Mouse (Mus musculus) adrenal gland, adult 18-20 months (tissue): ENCODE data around the gene Gadd45gip1. TPM values are rescaled to one million over a fixed set of nuclear protein-coding genes. Genes with fewer than 3 reads are reported as not detected.

Experiments used
- DNase-seq, 2 experiments: peaks; one replicate each; pipeline ENCODE4 v3.0.0; 2021 to 2022; ENCODE audit warnings: low spot score in 2 of 2
- microRNA-seq, 2 experiments: library from miRNA; unstranded; fragments of <30 nt; microRNA quantifications; one replicate each; pipeline ENCODE4 v1.2.0; 2021; ENCODE audit warnings: borderline number of aligned reads in 2 of 2
- total RNA-seq, 2 experiments: library from RNA; stranded (reverse); gene quantifications; 1 replicate in 1 of 2; 2 replicates in 1 of 2; pipeline ENCODE4 v1.2.3; 2021

The Gadd45gip1 gene
- total RNA-seq, 2 experiments from 2014 or later = 62.0 to 71.1 TPM

DNA sequence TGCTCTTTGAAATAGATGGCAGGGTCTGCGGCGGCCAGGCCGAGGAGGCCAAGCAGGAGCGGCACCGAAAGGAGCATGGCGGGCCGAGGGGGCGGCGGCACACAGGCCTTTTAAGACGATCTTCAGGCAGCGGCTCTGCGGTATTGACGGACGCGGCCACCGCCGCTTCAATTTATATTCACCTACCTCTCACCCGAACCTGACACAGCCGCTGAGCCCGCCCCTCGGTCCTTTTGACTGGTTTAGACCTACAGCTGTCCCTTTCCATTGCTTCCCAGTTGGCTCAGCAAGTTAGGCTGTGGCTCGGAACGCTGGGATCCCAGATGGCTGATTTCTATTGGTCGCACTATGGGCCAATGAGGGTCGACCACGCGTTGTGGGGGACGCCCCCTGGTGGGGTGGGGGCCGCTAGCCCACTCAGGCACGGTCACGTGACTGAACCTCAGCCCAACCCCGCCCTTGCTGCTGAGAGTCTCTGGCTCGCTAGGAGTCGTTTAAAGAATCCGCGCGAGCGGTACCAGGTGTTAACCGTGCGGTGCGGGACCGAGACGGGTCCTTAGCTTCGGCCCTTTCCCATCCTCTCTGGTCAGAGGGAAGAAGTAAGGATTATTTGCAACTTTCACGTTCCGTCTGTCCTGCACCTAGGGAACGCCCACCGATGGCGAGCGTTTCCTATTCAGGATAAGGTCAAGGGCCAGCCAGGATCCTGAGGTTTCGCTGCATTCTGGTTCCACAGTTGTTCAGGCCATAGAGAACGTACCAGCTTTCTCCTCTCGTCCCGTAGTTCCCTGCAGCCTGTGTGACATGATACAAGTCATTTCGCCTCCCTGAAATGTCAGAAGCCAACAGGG lies 15.6 kb downstream of the Gadd45gip1 start, which contains the start of gene Calr:
TSS of gene Calr (minus strand) at position 213 of the 851 bp plus-strand sequence.
- peak; percentile 96 to 98 for DNase-seq

DNA sequence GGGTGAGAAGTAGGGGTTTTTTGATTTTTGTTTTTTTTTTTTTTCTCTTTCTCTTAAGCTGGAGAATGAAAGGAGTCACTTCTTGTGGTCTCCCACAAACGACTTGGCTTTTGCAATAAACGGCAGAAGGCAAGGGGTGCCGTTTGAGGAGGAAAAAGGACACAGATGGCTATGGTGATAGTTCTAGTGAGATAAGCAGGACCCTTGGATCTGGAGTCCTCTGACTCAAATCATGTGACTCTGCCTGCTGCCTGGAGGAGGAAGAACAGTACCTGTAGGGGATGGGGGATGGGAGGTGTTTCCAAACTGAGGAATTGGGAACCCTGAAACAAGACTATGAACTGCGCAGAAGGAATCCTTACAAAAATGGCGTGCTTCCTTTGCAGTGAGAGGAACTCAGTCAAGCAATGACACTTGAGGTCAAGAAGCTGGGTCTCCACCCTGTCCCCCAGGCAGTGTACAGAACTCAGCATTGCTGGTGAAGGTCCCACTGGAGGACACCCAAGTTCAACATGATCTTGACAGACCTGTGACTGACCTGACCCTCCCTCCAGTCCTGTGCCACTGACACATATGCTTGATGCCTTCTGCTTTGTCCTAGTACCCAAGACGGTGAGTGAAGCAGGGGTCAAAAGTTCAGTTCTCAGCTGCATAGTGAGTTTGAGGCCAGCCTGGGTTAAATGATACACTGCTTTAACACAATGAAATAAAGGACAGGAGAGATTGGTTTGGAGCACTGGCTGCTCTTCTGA lies 16.5 kb downstream of the Gadd45gip1 start:
- no peak for DNase-seq

DNA sequence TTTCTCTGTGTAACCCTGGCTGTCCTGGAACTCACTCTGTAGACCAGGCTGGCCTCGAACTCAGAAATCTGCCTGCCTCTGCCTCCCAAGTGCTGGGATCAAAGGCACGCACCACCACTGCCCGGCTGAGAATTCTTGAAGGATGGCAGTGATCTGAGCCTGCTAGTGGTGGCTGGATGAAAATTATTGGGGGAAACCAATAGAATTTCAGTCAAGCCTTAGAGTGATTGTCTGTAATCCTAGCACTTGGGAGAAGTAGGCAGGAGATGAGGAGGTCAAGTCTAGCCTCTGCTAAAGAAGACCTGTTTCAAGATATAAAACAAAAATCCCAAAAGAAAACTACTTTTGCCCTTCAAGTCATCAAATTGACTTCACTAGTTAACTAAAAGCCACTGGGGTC lies 25.1 kb downstream of the Gadd45gip1 start:
- DNase-seq = no peak

DNA sequence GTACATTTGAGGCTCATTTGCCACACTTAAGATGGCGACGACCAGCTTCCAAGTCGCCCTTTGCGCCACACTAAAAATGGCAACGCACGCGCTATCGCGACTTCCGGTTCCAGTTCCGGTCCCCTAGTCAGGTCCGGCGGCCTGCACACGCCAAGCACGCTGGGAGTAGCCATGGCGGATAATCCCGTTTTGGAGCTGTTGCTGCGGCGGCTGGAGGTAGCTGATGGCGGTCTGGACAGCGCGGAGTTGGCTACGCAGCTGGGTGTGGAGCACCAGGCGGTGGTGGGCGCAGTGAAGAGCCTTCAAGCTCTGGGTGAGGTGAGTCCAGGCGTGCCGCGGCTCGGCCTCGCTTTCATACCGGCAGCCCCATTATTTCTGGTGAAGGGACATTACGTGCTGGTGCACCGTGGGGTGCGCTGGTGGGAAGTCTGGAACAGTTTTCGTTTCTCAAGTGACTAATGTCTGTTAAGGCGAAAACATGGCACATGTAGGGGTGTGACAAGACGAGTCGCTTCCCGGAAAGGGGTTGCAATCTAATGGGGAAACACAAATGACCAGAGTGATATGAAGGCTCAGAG lies 25.6 kb downstream of the Gadd45gip1 start, which contains the start of gene Farsa:
TSS of gene Farsa (plus strand) at position 126 of the 578 bp plus-strand sequence.
- DNase-seq = peak; percentile 87 to 92

DNA sequence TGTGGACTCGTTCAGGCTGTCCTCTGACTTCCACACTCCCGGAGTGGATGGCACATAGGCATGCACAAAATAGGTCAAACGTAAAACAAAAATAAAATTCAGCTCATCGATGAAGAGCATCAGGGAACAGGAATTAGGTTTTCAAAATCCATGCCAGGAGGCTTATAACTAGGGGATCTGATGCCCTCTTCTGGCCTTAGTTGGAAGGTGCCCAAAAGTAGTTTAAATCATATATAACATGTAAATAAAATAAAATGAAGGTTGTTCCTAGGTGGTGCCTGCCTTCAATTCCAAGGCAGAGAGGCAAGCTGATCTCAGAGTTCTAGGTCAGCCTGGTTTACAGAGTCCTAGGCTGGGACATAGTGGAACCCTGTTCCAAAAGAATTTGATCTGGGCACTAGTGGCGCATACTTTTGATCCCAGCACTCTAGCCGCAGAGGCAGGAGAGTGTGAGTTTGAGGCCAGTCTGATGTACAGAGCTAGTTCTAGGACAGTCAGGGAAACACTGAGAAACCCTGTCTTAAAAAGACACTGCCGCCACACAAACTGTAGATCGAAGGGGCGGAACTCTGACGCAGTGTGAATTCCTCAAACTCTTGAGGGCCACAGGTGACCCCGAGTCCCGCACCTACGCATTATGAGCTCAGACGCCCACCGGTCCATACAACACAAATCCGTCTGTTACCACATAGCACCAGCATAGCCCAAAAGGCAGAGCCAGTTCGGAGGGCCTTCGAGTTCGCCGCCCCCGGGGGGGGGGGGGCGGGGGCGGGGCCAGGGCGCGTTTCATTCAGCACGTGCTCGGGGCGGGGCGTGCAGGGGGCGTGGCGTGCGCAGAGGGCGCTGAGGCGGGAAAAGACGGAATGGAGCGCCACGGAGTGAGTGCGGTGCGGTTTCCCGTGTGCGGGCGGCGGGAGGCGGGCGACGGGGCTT lies 40.3 kb downstream of the Gadd45gip1 start, which contains the start of gene Syce2:
TSS of gene Syce2 (plus strand) at position 736 of the 933 bp plus-strand sequence.
- DNase-seq = peak; percentile 82 to 85

DNA sequence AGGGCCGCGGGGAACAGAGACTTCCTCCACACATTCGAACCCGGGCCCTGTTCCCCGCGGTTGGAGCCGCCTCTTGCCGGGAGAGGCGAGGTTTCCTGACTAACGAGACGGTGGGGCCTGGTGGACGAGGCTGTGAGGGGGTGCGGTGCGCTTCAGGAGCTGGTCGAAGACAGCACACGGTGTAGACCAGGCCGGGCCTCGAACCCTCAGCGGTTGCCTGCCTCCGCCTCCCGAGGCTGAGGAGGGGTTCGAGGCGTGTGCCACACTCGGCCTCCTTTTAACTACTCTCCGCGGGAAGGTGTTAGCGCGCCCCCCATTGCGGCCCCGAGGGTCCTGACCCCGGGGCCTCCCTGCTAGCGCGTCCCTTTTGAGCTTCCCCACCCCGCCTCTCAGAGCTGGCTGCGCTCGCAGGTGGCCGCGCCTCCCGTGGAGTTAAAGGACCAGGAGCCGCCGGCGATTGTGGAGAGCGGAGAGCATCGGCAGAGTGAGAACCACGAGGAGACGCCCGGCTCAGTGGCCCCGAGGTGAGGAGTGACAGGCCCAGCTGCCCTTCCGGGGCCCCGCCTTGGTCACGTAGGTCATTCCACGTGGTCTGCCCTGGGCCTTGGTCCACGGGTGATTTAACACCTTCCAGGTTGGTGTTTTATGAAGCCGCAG lies 41.1 kb downstream of the Gadd45gip1 start:
- DNase-seq = peak; percentile 22 to 42

DNA sequence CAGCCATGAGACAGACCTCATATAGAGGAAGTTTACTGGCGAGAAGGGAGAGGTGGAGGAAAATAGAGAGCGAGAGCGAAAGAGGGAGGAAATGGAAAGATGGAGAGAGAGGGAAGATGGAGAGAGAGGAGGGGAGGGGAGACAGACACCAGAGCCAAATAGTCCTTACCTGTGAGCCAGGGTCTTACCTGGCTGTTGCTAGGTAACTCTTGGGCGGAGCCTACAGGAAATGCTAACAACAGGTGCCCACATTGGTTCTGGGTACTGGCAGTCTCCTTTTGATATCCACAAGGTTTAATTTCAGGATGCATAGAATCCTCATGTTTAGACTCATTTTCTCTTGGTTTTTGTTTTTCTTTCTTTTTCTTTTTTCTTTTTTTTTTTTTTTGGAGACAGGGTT lies 41.7 kb downstream of the Gadd45gip1 start:
- no peak for DNase-seq

DNA sequence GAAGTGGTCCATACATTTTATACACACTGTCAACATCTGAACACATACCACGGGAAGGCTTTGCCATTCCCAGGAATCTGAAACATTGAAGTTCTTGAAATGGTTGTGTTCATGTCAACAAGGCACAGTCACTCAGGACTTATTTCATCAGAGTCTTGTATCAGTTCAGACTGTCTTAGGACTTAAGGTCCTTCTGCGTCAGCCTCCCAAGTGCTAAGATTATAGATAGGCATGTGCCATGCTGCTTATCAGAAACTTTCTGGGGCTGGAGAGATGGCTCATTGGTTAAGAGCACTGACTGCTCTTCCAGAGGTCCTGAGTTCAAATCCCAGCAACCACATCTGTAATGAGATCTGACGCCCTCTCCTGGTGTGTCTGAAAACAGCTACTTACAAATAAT lies 43.0 kb downstream of the Gadd45gip1 start:
- no peak for DNase-seq

DNA sequence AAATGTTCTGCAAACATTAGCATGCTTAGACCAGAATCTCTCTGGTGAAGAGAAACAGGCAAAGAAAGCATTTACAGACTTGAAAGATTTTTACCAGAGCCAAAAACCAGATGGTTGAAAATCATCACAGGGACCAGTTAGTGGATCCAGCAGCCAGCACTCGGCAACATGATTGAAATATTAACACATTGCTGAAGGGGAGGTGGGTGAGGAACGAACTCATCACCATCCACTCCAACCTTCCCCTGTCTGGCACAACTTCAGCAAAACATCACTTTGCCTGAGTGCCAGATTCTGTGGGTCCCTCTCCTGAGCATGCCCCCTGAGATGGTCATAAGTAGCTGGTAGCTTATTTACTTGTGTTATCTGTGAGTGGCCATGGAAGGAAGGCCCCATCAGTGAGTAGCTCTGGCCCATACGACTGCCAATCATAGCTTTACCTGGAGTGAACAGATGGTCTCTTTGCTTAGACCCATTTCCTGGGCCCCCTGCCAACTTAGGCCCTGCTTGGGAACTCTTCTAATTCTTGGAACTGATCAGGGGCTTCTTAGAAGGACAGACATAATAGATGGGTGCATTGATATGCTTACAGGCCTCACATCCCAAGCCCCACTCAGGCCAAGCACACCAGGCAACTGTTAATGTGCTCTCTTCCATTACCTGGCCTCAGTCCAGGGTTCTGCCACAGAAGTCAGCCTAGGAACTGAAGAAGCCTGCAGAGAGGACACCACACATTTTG lies 46.1 kb downstream of the Gadd45gip1 start:
- no peak for DNase-seq

DNA sequence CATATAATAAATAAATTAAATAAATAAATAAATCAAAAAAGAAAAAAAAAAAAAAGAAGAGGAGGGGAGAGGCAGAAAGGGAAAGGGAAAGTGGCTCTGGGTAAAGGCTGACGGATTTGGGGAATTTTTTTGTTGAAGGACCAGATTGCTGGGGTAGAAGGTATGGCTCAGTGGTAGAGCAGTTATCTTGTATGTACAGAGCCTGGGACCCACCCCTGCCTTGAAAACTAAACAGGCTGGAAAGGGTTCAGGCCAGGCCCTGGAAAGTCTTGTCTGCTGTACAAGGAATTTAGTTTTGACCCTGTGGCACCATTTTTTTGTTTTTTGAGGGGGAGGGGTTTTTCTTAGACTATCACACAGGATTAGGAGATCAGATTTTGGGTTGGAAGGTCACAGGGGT lies 47.6 kb downstream of the Gadd45gip1 start:
- DNase-seq = no peak

DNA sequence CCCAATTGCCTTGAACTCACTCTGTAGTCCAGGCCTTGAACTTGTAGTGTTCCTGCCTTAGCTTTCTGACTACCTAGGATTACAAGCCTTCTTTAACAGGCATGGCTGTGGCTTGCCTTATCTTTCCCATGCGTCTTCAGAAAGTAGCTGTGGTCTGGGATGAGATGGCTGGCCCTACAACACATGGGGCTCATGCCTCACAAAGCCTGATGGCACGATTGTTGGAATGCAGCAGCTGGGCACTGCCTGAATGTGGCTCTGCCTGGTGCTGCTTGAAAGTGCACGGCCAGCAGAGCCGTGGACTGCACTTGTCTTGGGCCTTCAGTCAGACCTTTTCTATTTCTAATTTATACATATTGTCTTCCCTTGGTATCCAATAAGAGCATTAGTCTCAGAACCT lies 53.4 kb downstream of the Gadd45gip1 start:
- DNase-seq = no peak

Small RNA genes lying within 50 kb of the gene (microRNA-seq; reads per million reads assigned to microRNA genes)
- 5.7 to 7.3 reads per million in 2 experiments for gene Mir7069

Other genes with a start within 250 kb of the Gadd45gip1 start
- 10 to 100 TPM; 20.7 to 24.6 TPM for gene Ier2, start 168.7 kb upstream of the Gadd45gip1 start, total RNA-seq
- gene Trmt1, start 145.2 kb upstream of the Gadd45gip1 start, total RNA-seq = 10 to 100 TPM; 66.3 to 79.0 TPM
- gene Nacc1, start 143.7 kb upstream of the Gadd45gip1 start, total RNA-seq = 10 to 100 TPM; 71.3 to 77.8 TPM
- gene Lyl1, start 130.1 kb upstream of the Gadd45gip1 start, total RNA-seq = 1 to 10 TPM; 2.7 to 2.8 TPM
- under 1 TPM; 0.45 to 0.76 TPM for gene G430095P16Rik, start 108.5 kb upstream of the Gadd45gip1 start, total RNA-seq
- 100 to 1,000 TPM in 1 of 2 experiments, 10 to 100 TPM in 1; 92.2 to 127 TPM for gene Nfix, start 31.2 kb upstream of the Gadd45gip1 start, total RNA-seq
- 10 to 100 TPM; 10.6 to 10.8 TPM for gene Dand5, start 8.7 kb upstream of the Gadd45gip1 start, total RNA-seq
- gene Rad23a, start 9.1 kb downstream of the Gadd45gip1 start, total RNA-seq = 100 to 1,000 TPM; 109 to 113 TPM
- 100 to 1,000 TPM; 606 to 686 TPM for gene Calr, start 15.4 kb downstream of the Gadd45gip1 start, total RNA-seq
- 10 to 100 TPM; 58.8 to 69.6 TPM for gene Farsa, start 25.5 kb downstream of the Gadd45gip1 start, total RNA-seq
- 1 to 10 TPM; 6.9 to 9.4 TPM for gene Syce2, start 40.6 kb downstream of the Gadd45gip1 start, total RNA-seq
- 10 to 100 TPM; 52.4 to 56.5 TPM for gene Gcdh, start 62.4 kb downstream of the Gadd45gip1 start, total RNA-seq
- gene Klf1, start 70.4 kb downstream of the Gadd45gip1 start, total RNA-seq = not detected
- gene Dnase2a, start 77.0 kb downstream of the Gadd45gip1 start, total RNA-seq = 10 to 100 TPM; 11.2 to 12.5 TPM
- gene Mast1, start 105.8 kb downstream of the Gadd45gip1 start, total RNA-seq = 1 to 10 TPM; 2.1 to 3.1 TPM
- under 1 TPM in 1 of 2 experiments, not detected in 1; 0.16 TPM for gene Rtbdn, start 115.5 kb downstream of the Gadd45gip1 start, total RNA-seq
- gene Gm49661, start 137.9 kb downstream of the Gadd45gip1 start, total RNA-seq = 1 to 10 TPM; 1.9 TPM
- gene Prdx2, start 138.1 kb downstream of the Gadd45gip1 start, total RNA-seq = 100 to 1,000 TPM; 740 to 761 TPM
- gene Rnaseh2a, start 138.2 kb downstream of the Gadd45gip1 start, total RNA-seq = 100 to 1,000 TPM in 1 of 2 experiments, 10 to 100 TPM in 1; 80.9 to 131 TPM
- gene Junb, start 147.2 kb downstream of the Gadd45gip1 start, total RNA-seq = 10 to 100 TPM; 27.1 to 28.5 TPM
- gene Hook2, start 159.1 kb downstream of the Gadd45gip1 start, total RNA-seq = 1 to 10 TPM; 6.3 to 7.2 TPM
- not detected for gene Best2, start 183.0 kb downstream of the Gadd45gip1 start, total RNA-seq
- gene Asna1, start 193.8 kb downstream of the Gadd45gip1 start, total RNA-seq = 100 to 1,000 TPM in 1 of 2 experiments, 10 to 100 TPM in 1; 89.2 to 100 TPM
- 100 to 1,000 TPM; 162 to 192 TPM for gene Trir, start 195.3 kb downstream of the Gadd45gip1 start, total RNA-seq
- gene Tnpo2, start 205.4 kb downstream of the Gadd45gip1 start, total RNA-seq = 10 to 100 TPM; 67.8 to 80.4 TPM
- 10 to 100 TPM; 11.1 to 18.1 TPM for gene Fbxw9, start 228.5 kb downstream of the Gadd45gip1 start, total RNA-seq
- gene Gm5741, start 236.5 kb downstream of the Gadd45gip1 start, total RNA-seq = not detected
- 10 to 100 TPM; 25.5 to 26.4 TPM for gene Dhps, start 240.2 kb downstream of the Gadd45gip1 start, total RNA-seq
- 10 to 100 TPM; 72.6 to 87.7 TPM for gene Wdr83os, start 249.2 kb downstream of the Gadd45gip1 start, total RNA-seq
- gene Wdr83, start 249.8 kb downstream of the Gadd45gip1 start, total RNA-seq = 10 to 100 TPM; 21.1 to 23.1 TPM